ENCODE assay signal across 8 mouse cellular contexts in the genomic region with DNA sequence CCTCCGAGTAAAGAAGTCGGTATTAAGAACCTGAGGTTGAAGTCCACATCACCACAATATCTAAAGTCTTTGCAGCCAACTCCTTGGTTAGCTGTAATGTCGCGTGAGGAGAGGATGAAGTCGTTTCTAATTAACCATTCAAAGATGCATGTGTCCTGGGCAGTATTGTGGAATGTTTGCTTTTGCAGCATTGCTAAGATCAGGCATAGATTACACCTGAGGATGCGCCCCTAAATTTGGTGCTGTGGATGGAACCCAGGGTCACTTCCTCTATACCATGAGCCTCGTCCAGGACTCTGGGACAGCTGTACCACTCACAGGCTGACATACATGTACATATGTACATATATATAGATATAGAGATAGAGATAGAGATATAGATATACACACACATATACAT. TPM values are rescaled to one million over a fixed set of nuclear protein-coding genes. Genes with fewer than 3 reads are reported as not detected.
A peak's percentile ranks its signal among the peaks of the same experiment; 100 is the strongest.
DNase-seq lines count a peak whose midpoint lies in the region; ATAC-seq and TF ChIP-seq lines count a peak whose summit lies in the region.

No protein-coding gene starts in this region.

- WGBS in hindbrain, embryonic 14.5 days: 43% methylated on average over 7 of the region's 7 CpGs
- 43% methylated on average over 7 of the region's 7 CpGs for WGBS in midbrain, embryonic 14.5 days

- H3K4me2 ChIP-seq in hindbrain, embryonic 14.5 days (replicated peaks): peak overlapping the region; percentile 79
- H3K4me2 ChIP-seq in midbrain, embryonic 14.5 days (ENCODE audit: low read length): peak overlapping the region; percentile 78

- TF ChIP-seq CTCF in bone marrow macrophage, adult 2 months (IDR thresholded peaks at IDR 0.05; ENCODE audit: low read depth, low read length): no peak

- H3K9ac ChIP-seq in hindbrain, embryonic 14.5 days: peak overlapping the region; percentile 87
- peak overlapping the region; percentile 93 for H3K9ac ChIP-seq in midbrain, embryonic 14.5 days (replicated peaks; ENCODE audit: low read length)

- no peak for TF ChIP-seq POLR2A in bone marrow macrophage, adult 2 months (IDR thresholded peaks at IDR 0.05; ENCODE audit: borderline replicate concordance, low read depth, low read length)

- H3K36me3 ChIP-seq in hindbrain, embryonic 14.5 days (replicated peaks; ENCODE audit: control insufficient read depth, insufficient read depth): peaks cover 36% of the 10 kb centered on the region
- H3K36me3 ChIP-seq in midbrain, embryonic 14.5 days (ENCODE audit: control insufficient read depth, insufficient read depth, low read length): peaks cover 33% of the 10 kb centered on the region

- peaks cover 8% of the 10 kb centered on the region; the same call in 1 of the 2 replicates for H3K9me3 ChIP-seq in hindbrain, embryonic 14.5 days (ENCODE audit: control insufficient read depth, low read length)
- H3K9me3 ChIP-seq in midbrain, embryonic 14.5 days (ENCODE audit: control insufficient read depth, low read length): no peaks in the 10 kb centered on the region

- peak; percentile 42 for DNase-seq in kidney, adult 9 months
- no peak for DNase-seq in kidney, postnatal 4 days
- no peak for DNase-seq in hindbrain, embryonic 14.5 days (ENCODE audit: low spot score)
- no peak for DNase-seq in midbrain, embryonic 14.5 days
- no peak for DNase-seq in urinary bladder, adult 18-20 months (ENCODE audit: low spot score in 2 of 2)
- DNase-seq in thymus, postnatal 4 days: no peak
- no peak for DNase-seq in layer of hippocampus, adult 8-10 months (ENCODE audit: low spot score in 2 of 2)

- peaks cover 4% of the 10 kb centered on the region; the same call in 1 of the 2 replicates for H3K4me1 ChIP-seq in bone marrow macrophage, adult 2 months (ENCODE audit: control insufficient read depth, insufficient read depth, low read length)
- H3K4me1 ChIP-seq in hindbrain, embryonic 14.5 days (replicated peaks; ENCODE audit: control insufficient read depth, insufficient read depth, low read length): peaks cover 15% of the 10 kb centered on the region
- H3K4me1 ChIP-seq in midbrain, embryonic 14.5 days (ENCODE audit: control insufficient read depth, insufficient read depth, low read length): peaks cover 16% of the 10 kb centered on the region

- no peaks in the 10 kb centered on the region for H3K27me3 ChIP-seq in hindbrain, embryonic 14.5 days (ENCODE audit: control insufficient read depth, insufficient read depth, low read length)
- no peaks in the 10 kb centered on the region for H3K27me3 ChIP-seq in midbrain, embryonic 14.5 days (ENCODE audit: control insufficient read depth, insufficient read depth, low read length)

- no peak overlapping the region for H3K27ac ChIP-seq in bone marrow macrophage, adult 2 months (ENCODE audit: insufficient read depth, low read depth, low read length)
- no peak overlapping the region for H3K27ac ChIP-seq in hindbrain, embryonic 14.5 days
- H3K27ac ChIP-seq in midbrain, embryonic 14.5 days (replicated peaks; ENCODE audit: low read depth, low read length): no peak overlapping the region

- ATAC-seq in hindbrain, embryonic 14.5 days (ENCODE audit: low FRiP score): no peak
- ATAC-seq in midbrain, embryonic 14.5 days (ENCODE audit: low FRiP score, low TSS enrichment): no peak

- H3K4me3 ChIP-seq in bone marrow macrophage, adult 2 months (ENCODE audit: insufficient read depth, low read length): peak overlapping the region; percentile 98
- peak overlapping the region; percentile 76 for H3K4me3 ChIP-seq in hindbrain, embryonic 14.5 days (replicated peaks; ENCODE audit: low read length)
- peak overlapping the region; percentile 88 for H3K4me3 ChIP-seq in midbrain, embryonic 14.5 days (replicated peaks; ENCODE audit: low read depth, low read length)

RNA-seq across cellular contexts. Expression of a gene that starts 1.9 kb away (rescaled TPM):
- polyA plus RNA-seq in bone marrow macrophage, adult 2 months (2012; ENCODE audit: insufficient read depth, insufficient read length, missing spikeins): 22.0 and 30.4 TPM in 2 replicates
- polyA plus RNA-seq in hindbrain, embryonic 14.5 days (2014; fragmentation: Nextera tagmentation; extraction: Ambion mirVana): 17.7 and 18.4 TPM in 2 replicates
- polyA plus RNA-seq in midbrain, embryonic 14.5 days (2014; fragmentation: Nextera tagmentation; extraction: Ambion mirVana): 16.9 and 21.0 TPM in 2 replicates
- total RNA-seq in layer of hippocampus, adult 8-10 months (2022): 10 to 100 TPM; 22.0 to 24.5 (median 22.9) TPM

RNA-seq across cellular contexts. Expression of a gene that starts 40.5 kb away (rescaled TPM):
- polyA plus RNA-seq in bone marrow macrophage, adult 2 months (2012; ENCODE audit: insufficient read depth, insufficient read length, missing spikeins): 113 and 116 TPM in 2 replicates
- 26.9 and 28.9 TPM in 2 replicates for polyA plus RNA-seq in hindbrain, embryonic 14.5 days (2014; fragmentation: Nextera tagmentation; extraction: Ambion mirVana)
- polyA plus RNA-seq in midbrain, embryonic 14.5 days (2014; fragmentation: Nextera tagmentation; extraction: Ambion mirVana): 21.5 and 25.7 TPM in 2 replicates
- 10 to 100 TPM; 31.6 to 35.1 (median 32.7) TPM for total RNA-seq in layer of hippocampus, adult 8-10 months (2022)

RNA-seq across cellular contexts. Expression of a gene that starts 58.1 kb away (rescaled TPM):
- 78.2 and 86.8 TPM in 2 replicates for polyA plus RNA-seq in bone marrow macrophage, adult 2 months (2012; ENCODE audit: insufficient read depth, insufficient read length, missing spikeins)
- polyA plus RNA-seq in hindbrain, embryonic 14.5 days (2014; fragmentation: Nextera tagmentation; extraction: Ambion mirVana): 10.0 and 11.6 TPM in 2 replicates
- 8.9 and 12.1 TPM in 2 replicates for polyA plus RNA-seq in midbrain, embryonic 14.5 days (2014; fragmentation: Nextera tagmentation; extraction: Ambion mirVana)
- 10 to 100 TPM; 13.4 to 15.4 (median 15.0) TPM for total RNA-seq in layer of hippocampus, adult 8-10 months (2022)
